8 mouse cellular contexts compared by ENCODE assay signal in genomic region chr2:34406601-34407464, GRCm38 (mm10). TPM values are rescaled to one million over a fixed set of nuclear protein-coding genes. Genes with fewer than 3 reads are reported as not detected.
DNase-seq lines count a peak whose midpoint lies in the region; ATAC-seq and TF ChIP-seq lines count a peak whose summit lies in the region.

Gene Mapkap1, plus strand, starts transcription at chr2:34406771.

- H3K9ac ChIP-seq in MEL (ENCODE audit: control insufficient read depth, low read depth, low read length, poor library complexity, severe bottlenecking): peak within 1 kb of the TSS; percentile 94
- H3K9ac ChIP-seq in forebrain, postnatal 0 days: peak within 1 kb of the TSS; percentile 79
- H3K9ac ChIP-seq in lung, embryonic 15.5 days: peak within 1 kb of the TSS; percentile 78

- H3K4me1 ChIP-seq in MEL (ENCODE audit: control insufficient read depth in 1 of 2, insufficient read depth in 2 of 2, low read length in 2 of 2): peaks cover 0 to 5% of the 10 kb centered on the region in 2 experiments; a peak in 2 of 4 replicates
- peaks cover 2% of the 10 kb centered on the region; the same call in 1 of the 2 replicates for H3K4me1 ChIP-seq in cerebellum, adult 2 months (ENCODE audit: control insufficient read depth, insufficient read depth, low read length)
- peaks cover 7% of the 10 kb centered on the region; the same call in 1 of the 2 replicates for H3K4me1 ChIP-seq in forebrain, postnatal 0 days (ENCODE audit: insufficient read depth)
- peaks cover 25% of the 10 kb centered on the region for H3K4me1 ChIP-seq in lung, embryonic 15.5 days

- peak within 1 kb of the TSS; percentile 29; the same call in 1 of the 2 replicates for H3K27ac ChIP-seq in MEL (ENCODE audit: control insufficient read depth, low read depth, low read length)
- no peak within 1 kb of the TSS; the same call in 1 of the 2 replicates for H3K27ac ChIP-seq in cerebellum, adult 2 months (ENCODE audit: insufficient read depth, low read length)
- H3K27ac ChIP-seq in forebrain, postnatal 0 days (ENCODE audit: low read depth, low read length): peak within 1 kb of the TSS; percentile 45; the same call in 1 of the 2 replicates
- H3K27ac ChIP-seq in lung, embryonic 15.5 days: peak within 1 kb of the TSS; percentile 17; the same call in 1 of the 2 replicates

- ATAC-seq in forebrain, postnatal 0 days: peak; percentile 100
- ATAC-seq in lung, embryonic 15.5 days (ENCODE audit: borderline replicate concordance, extremely low read depth, low FRiP score, low TSS enrichment): peak; percentile 98

- DNase-seq in MEL (ENCODE audit: low read depth, low spot score): peak; percentile 98
- peak; percentile 96 to 97 for DNase-seq in cerebellum, adult 2 months
- peak; percentile 97 for DNase-seq in forebrain, postnatal 0 days
- peak; percentile 98 for DNase-seq in heart, postnatal 4 days
- peak; percentile 95 to 96 for DNase-seq in layer of hippocampus, adult 8-10 months (ENCODE audit: low spot score in 2 of 2)
- DNase-seq in ovary, adult 18-20 months (ENCODE audit: low spot score): peak; percentile 96
- peak; percentile 98 for DNase-seq in thymus, postnatal 0 days (ENCODE audit: low spot score)

- H3K4me3 ChIP-seq in MEL (ENCODE audit: control insufficient read depth in 1 of 2, insufficient read depth in 1 of 2, low read depth in 2 of 2, low read length in 2 of 2): peak within 1 kb of the TSS; percentile 81 to 94
- H3K4me3 ChIP-seq in cerebellum, adult 2 months (replicated peaks; ENCODE audit: insufficient read depth, low read depth, low read length): peak within 1 kb of the TSS; percentile 78
- H3K4me3 ChIP-seq in forebrain, postnatal 0 days (ENCODE audit: low read depth, low read length): peak within 1 kb of the TSS; percentile 91
- H3K4me3 ChIP-seq in lung, embryonic 15.5 days: peak within 1 kb of the TSS; percentile 81

- H3K79me2 ChIP-seq in MEL (ENCODE audit: control insufficient read depth, insufficient read depth, low read length, poor library complexity): peaks cover 19% of the 10 kb centered on the region

- peak within 1 kb of the TSS; percentile 80 for H3K4me2 ChIP-seq in forebrain, postnatal 0 days (ENCODE audit: low read depth)
- H3K4me2 ChIP-seq in lung, embryonic 15.5 days: peak within 1 kb of the TSS; percentile 75

- peak; percentile 72 to 74; a peak in 3 of 4 replicates for TF ChIP-seq POLR2A in MEL (IDR thresholded peaks at IDR 0.05; ENCODE audit: control insufficient read depth in 1 of 2, insufficient read depth in 1 of 2, low read depth in 1 of 2, low read length in 2 of 2, poor library complexity in 1 of 2)
- peak; percentile 67; the same call in 1 of the 2 replicates for TF ChIP-seq POLR2A in cerebellum, adult 2 months (IDR thresholded peaks at IDR 0.05; ENCODE audit: borderline replicate concordance, insufficient read depth, low read length)

- under 1% methylated on average over 68 of the region's 68 CpGs for WGBS in cerebellum, adult 2 months
- 3% methylated on average over 66 of the region's 68 CpGs for WGBS in forebrain, postnatal 0 days
- WGBS in lung, embryonic 15.5 days: under 1% methylated on average over 59 of the region's 68 CpGs

- no peak for TF ChIP-seq CTCF in MEL (IDR thresholded peaks at IDR 0.05 in 2 of 3, conservative IDR thresholded peaks at IDR 0.05 in 1 of 3; ENCODE audit: control insufficient read depth in 1 of 3, insufficient read depth in 1 of 3, low read depth in 2 of 3, low read length in 3 of 3, poor library complexity in 1 of 3, severe bottlenecking in 1 of 3)
- no peak for TF ChIP-seq CTCF in cerebellum, adult 2 months (IDR thresholded peaks at IDR 0.05; ENCODE audit: borderline replicate concordance, insufficient read depth, low read depth, low read length)
- TF ChIP-seq CTCF in forebrain, postnatal 0 days (IDR thresholded peaks at IDR 0.05; ENCODE audit: low read depth): 0 out of 2 replicates have a peak, but pooled peaks have one; percentile 1

- no peak for TF ChIP-seq RAD21 in MEL (IDR thresholded peaks at IDR 0.05; ENCODE audit: low read depth, low read length)

- H3K36me3 ChIP-seq in MEL (ENCODE audit: control insufficient read depth in 1 of 2, insufficient read depth in 2 of 2, low read length in 2 of 2): peaks cover 0 to 3% of the 10 kb centered on the region in 2 experiments; a peak in 2 of 4 replicates
- H3K36me3 ChIP-seq in forebrain, postnatal 0 days (ENCODE audit: insufficient read depth): no peaks in the 10 kb centered on the region
- no peaks in the 10 kb centered on the region for H3K36me3 ChIP-seq in lung, embryonic 15.5 days

- H3K27me3 ChIP-seq in MEL (ENCODE audit: control insufficient read depth in 1 of 2, insufficient read depth in 2 of 2, low read length in 2 of 2): no peaks in the 10 kb centered on the region
- H3K27me3 ChIP-seq in cerebellum, adult 2 months (ENCODE audit: control insufficient read depth, insufficient read depth, low read length): no peaks in the 10 kb centered on the region
- no peaks in the 10 kb centered on the region for H3K27me3 ChIP-seq in forebrain, postnatal 0 days (ENCODE audit: insufficient read depth, low read length)
- no peaks in the 10 kb centered on the region for H3K27me3 ChIP-seq in lung, embryonic 15.5 days

- no peaks in the 10 kb centered on the region for H3K9me3 ChIP-seq in MEL (replicated peaks; ENCODE audit: insufficient read depth, low read length)
- H3K9me3 ChIP-seq in forebrain, postnatal 0 days (ENCODE audit: low read length): no peaks in the 10 kb centered on the region
- no peaks in the 10 kb centered on the region for H3K9me3 ChIP-seq in lung, embryonic 15.5 days

- no peak for TF ChIP-seq EP300 in MEL (IDR thresholded peaks at IDR 0.05; ENCODE audit: low read depth in 1 of 2, low read length in 2 of 2)

TF ChIP-seq in MEL, 35 proteins besides CTCF, POLR2A, EP300 and RAD21 (continues in another document):
- TF ChIP-seq CHD1 (IDR thresholded peaks at IDR 0.05; ENCODE audit: low read depth, low read length): no peak
- TF ChIP-seq RCOR1 (IDR thresholded peaks at IDR 0.05; ENCODE audit: low read depth, low read length): no peak
- no peak for TF ChIP-seq BHLHE40 (IDR thresholded peaks at IDR 0.05; ENCODE audit: borderline replicate concordance, low read depth, low read length)
- no peak for TF ChIP-seq POLR2AphosphoS5 (IDR thresholded peaks at IDR 0.05; ENCODE audit: borderline replicate concordance, low read depth, low read length)
- TF ChIP-seq GABPA (IDR thresholded peaks at IDR 0.05; ENCODE audit: low read depth, low read length): no peak
- no peak for TF ChIP-seq ZKSCAN1 (IDR thresholded peaks at IDR 0.05; ENCODE audit: low read depth, low read length)
- TF ChIP-seq E2F4 (IDR thresholded peaks at IDR 0.05; ENCODE audit: borderline replicate concordance, low read depth, low read length): no peak
- TF ChIP-seq SMC3 (IDR thresholded peaks at IDR 0.05; ENCODE audit: low read depth, low read length): no peak
- no peak for TF ChIP-seq ZNF384 (IDR thresholded peaks at IDR 0.05; ENCODE audit: low read depth, low read length)
- TF ChIP-seq MYB (IDR thresholded peaks at IDR 0.05; ENCODE audit: low read depth, low read length): no peak
- TF ChIP-seq ELF1 (IDR thresholded peaks at IDR 0.05; ENCODE audit: low read depth, low read length): peak; percentile 86
- no peak for TF ChIP-seq GATA1 (IDR thresholded peaks at IDR 0.05; ENCODE audit: low read depth, low read length)
- TF ChIP-seq MAZ (IDR thresholded peaks at IDR 0.05; ENCODE audit: low read depth, low read length): peak; percentile 53; the same call in 1 of the 2 replicates
- peak; percentile 77; the same call in 1 of the 2 replicates for TF ChIP-seq ZMIZ1 (IDR thresholded peaks at IDR 0.05; ENCODE audit: low read depth, low read length)
- 0 out of 2 replicates have a peak, but pooled peaks have one; percentile 49 for TF ChIP-seq UBTF (IDR thresholded peaks at IDR 0.05; ENCODE audit: borderline replicate concordance, insufficient read depth, low read depth, low read length)
- no peak for TF ChIP-seq CHD2 (IDR thresholded peaks at IDR 0.05; ENCODE audit: low read length)
- no peak for TF ChIP-seq MYC (IDR thresholded peaks at IDR 0.05; ENCODE audit: low read depth, low read length)
- no peak; the same call in 1 of the 2 replicates for TF ChIP-seq KAT2A (conservative IDR thresholded peaks at IDR 0.05; ENCODE audit: low read depth, low read length)
- no peak for TF ChIP-seq JUND (IDR thresholded peaks at IDR 0.05; ENCODE audit: low read depth, low read length)
- TF ChIP-seq ETS1 (IDR thresholded peaks at IDR 0.05; ENCODE audit: low read depth, low read length): no peak
- peak; percentile 70; the same call in 1 of the 2 replicates for TF ChIP-seq TBP (IDR thresholded peaks at IDR 0.05; ENCODE audit: low read depth, low read length)
- TF ChIP-seq TAL1 (IDR thresholded peaks at IDR 0.05; ENCODE audit: low read length): no peak
- peak; percentile 56; the same call in 1 of the 2 replicates for TF ChIP-seq POLR2AphosphoS2 (IDR thresholded peaks at IDR 0.05; ENCODE audit: low read length)
- no peak for TF ChIP-seq MEF2A (IDR thresholded peaks at IDR 0.05; ENCODE audit: extremely low read depth, insufficient replicate concordance, low read depth, low read length, poor library complexity, severe bottlenecking)
- peak; percentile 98 for TF ChIP-seq NRF1 (IDR thresholded peaks at IDR 0.05; ENCODE audit: insufficient read depth, low read depth, low read length, poor library complexity, severe bottlenecking)
- peak; percentile 90 for TF ChIP-seq HCFC1 (IDR thresholded peaks at IDR 0.05; ENCODE audit: low read depth, low read length)
- TF ChIP-seq ZC3H11A (IDR thresholded peaks at IDR 0.05; ENCODE audit: low read depth, low read length): no peak
- peak; percentile 57; the same call in 1 of the 2 replicates for TF ChIP-seq MAX (IDR thresholded peaks at IDR 0.05; ENCODE audit: low read length)
- peak; percentile 33; the same call in 1 of the 2 replicates for TF ChIP-seq TCF12 (IDR thresholded peaks at IDR 0.05; ENCODE audit: low read depth, low read length)
- peak; percentile 87 for TF ChIP-seq MXI1 (IDR thresholded peaks at IDR 0.05; ENCODE audit: low read depth, low read length)

RNA-seq across cellular contexts. Expression of gene Mapkap1, which starts in this region (rescaled TPM):
- 44.6 and 52.5 TPM in 2 replicates for total RNA-seq in MEL (2012; rRNA removed)
- polyA plus RNA-seq in MEL (2012; ENCODE audit: insufficient read depth in 1 of 2, insufficient read length in 2 of 2, low read depth in 1 of 2, low replicate concordance in 2 of 2, missing spikeins in 1 of 2): 10 to 100 TPM in 1 of 2 experiments, not detected in 1; 42.1 TPM
- 48.9 and 50.4 TPM in 2 replicates for polyA plus RNA-seq in cerebellum, adult 2 months (2012; rRNA removed)
- 78.9 and 102 TPM in 2 replicates for total RNA-seq in forebrain, postnatal 0 days (2014; rRNA removed)
- polyA plus RNA-seq in forebrain, postnatal 0 days (2015; fragmentation: Nextera tagmentation; extraction: Ambion mirVana): 89.8 and 102 TPM in 2 replicates
- 10 to 100 TPM; 72.6 to 77.1 TPM for total RNA-seq in heart, postnatal 4 days (2021)
- total RNA-seq in layer of hippocampus, adult 8-10 months (2022): 10 to 100 TPM; 63.0 to 71.6 (median 66.3) TPM
- 97.3 and 100 TPM in 2 replicates for polyA plus RNA-seq in lung, embryonic 15.5 days (2015; fragmentation: Nextera tagmentation; extraction: Ambion mirVana)
- polyA plus RNA-seq in thymus, postnatal 0 days (2015; fragmentation: Nextera tagmentation; extraction: Ambion mirVana): 93.8 and 103 TPM in 2 replicates
